Mouse (Mus musculus) mesoderm, embryonic 11.5 days (tissue): Measurements from ENCODE around the gene Sec31a.
A peak's percentile ranks its signal among the peaks of the same experiment; 100 is the strongest.

Experiments used
- DNase-seq: peaks from one replicate; pipeline ENCODE4 v3.0.0-alpha.2; 2012; ENCODE audit warnings: low read depth, low spot score

Gene Sec31a

GRCm38 (mm10) chr5:100408485-100408884 lies 7.5 kb downstream of the Sec31a start:
- no peak for DNase-seq

- DNase-seq, result no peak
Observed at GRCm38 (mm10) chr5:100396753-100397152, 19.3 kb downstream of the Sec31a start.

GRCm38 (mm10) chr5:100393681-100394080 lies 22.4 kb downstream of the Sec31a start:
- no peak for DNase-seq

GRCm38 (mm10) chr5:100392436-100392955 lies 23.5 kb downstream of the Sec31a start:
- DNase-seq, result no peak

- no peak for DNase-seq
Observed at GRCm38 (mm10) chr5:100383782-100384510, 32.1 kb downstream of the Sec31a start.

GRCm38 (mm10) chr5:100381094-100381493 lies 34.9 kb downstream of the Sec31a start:
- DNase-seq, result no peak

- no peak for DNase-seq
Observed at GRCm38 (mm10) chr5:100380277-100380676, 35.8 kb downstream of the Sec31a start.

GRCm38 (mm10) chr5:100378981-100379380 lies 37.1 kb downstream of the Sec31a start:
- no peak for DNase-seq

- DNase-seq, result no peak
Observed at GRCm38 (mm10) chr5:100378211-100378610, 37.8 kb downstream of the Sec31a start.

- DNase-seq, result no peak
Observed at GRCm38 (mm10) chr5:100377376-100377775, 38.7 kb downstream of the Sec31a start.

- no peak for DNase-seq
Observed at GRCm38 (mm10) chr5:100374703-100375102, 41.3 kb downstream of the Sec31a start.

GRCm38 (mm10) chr5:100373952-100374351 lies 42.1 kb downstream of the Sec31a start:
- peak; percentile 63 for DNase-seq

- no peak for DNase-seq
Observed at GRCm38 (mm10) chr5:100370919-100371318, 45.1 kb downstream of the Sec31a start.

- DNase-seq, result no peak
Observed at GRCm38 (mm10) chr5:100369825-100370459, 46.1 kb downstream of the Sec31a start.

- DNase-seq, result no peak
Observed at GRCm38 (mm10) chr5:100369093-100369492, 46.9 kb downstream of the Sec31a start.

GRCm38 (mm10) chr5:100368527-100368926 lies 47.5 kb downstream of the Sec31a start:
- no peak for DNase-seq

- no peak for DNase-seq
Observed at GRCm38 (mm10) chr5:100367051-100367450, 49.0 kb downstream of the Sec31a start.

GRCm38 (mm10) chr5:100360296-100360695 lies 55.7 kb downstream of the Sec31a start:
- DNase-seq, result no peak

- DNase-seq, result no peak
Observed at GRCm38 (mm10) chr5:100358334-100358733, 57.7 kb downstream of the Sec31a start.

GRCm38 (mm10) chr5:100354644-100355043 lies 61.4 kb downstream of the Sec31a start:
- no peak for DNase-seq

GRCm38 (mm10) chr5:100352986-100353848 lies 62.8 kb downstream of the Sec31a start:
- no peak for DNase-seq

GRCm38 (mm10) chr5:100350907-100351456 lies 65.1 kb downstream of the Sec31a start:
- no peak for DNase-seq
